Mouse (Mus musculus): ENCODE results near the gene Bckdhb. TPM values are rescaled to one million over a fixed set of nuclear protein-coding genes. Genes with fewer than 3 reads are reported as not detected.

Gene Bckdhb
- polyA plus RNA-seq (2012; rRNA removed), result 5.1 and 5.4 TPM in 2 replicates

DNA sequence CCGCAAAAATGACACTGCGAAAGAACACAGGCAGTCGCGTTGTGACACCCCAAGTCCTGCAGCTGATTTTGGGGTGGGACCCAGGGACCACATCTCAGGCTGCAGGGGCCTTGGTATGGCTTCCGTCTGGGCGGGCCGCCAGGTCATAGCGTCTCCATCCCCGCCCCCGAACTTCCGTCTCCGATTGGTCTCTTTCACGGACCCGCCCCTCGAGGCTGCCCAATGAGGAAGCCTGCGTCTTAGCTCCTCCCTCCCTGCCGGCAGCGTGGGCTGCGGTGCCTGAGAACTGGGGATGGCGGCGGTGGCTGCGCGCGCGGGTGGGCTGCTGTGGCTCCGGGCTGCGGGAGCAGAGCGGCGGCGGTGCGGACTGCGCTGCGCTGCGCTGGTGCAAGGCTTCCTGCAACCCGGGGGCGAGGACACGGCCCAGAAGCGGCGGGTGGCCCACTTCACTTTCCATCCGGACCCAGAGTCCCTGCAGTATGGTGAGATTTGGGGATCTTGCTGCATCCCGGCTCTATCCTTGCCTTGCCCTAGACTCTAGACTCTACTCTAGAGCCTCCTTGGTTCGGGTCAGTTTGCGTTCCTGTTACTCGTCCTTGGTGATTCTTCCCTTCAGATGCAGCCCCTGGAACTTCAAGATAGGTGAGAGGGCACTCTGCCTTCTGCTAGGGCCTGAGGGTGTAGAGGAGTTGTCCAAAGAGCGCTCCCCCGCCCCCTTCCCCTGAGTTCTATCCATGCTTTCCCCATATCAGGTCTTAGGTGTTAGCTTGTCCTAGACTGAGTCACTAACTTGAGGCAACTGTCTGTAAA, at the start of gene Bckdhb:
Bckdhb (plus strand) TSS at position 268 of the 810 bp plus-strand sequence.
- TF ChIP-seq CTCF (IDR thresholded peaks at IDR 0.05; ENCODE audit: extremely low read depth, insufficient read depth, insufficient read length, insufficient replicate concordance), result no peak
- no peak for TF ChIP-seq POLR2A (IDR thresholded peaks at IDR 0.05; ENCODE audit: low read depth, low read length)
- 1% methylated on average over 45 of the region's 46 CpGs for WGBS
- H3K27me3 ChIP-seq (ENCODE audit: control insufficient read depth, insufficient read depth, low read length), result no peaks in the 10 kb centered on the region
- H3K27ac ChIP-seq (ENCODE audit: insufficient read depth, low read length), result no peak within 1 kb of the TSS
- peak; percentile 85 to 92 for DNase-seq (ENCODE audit: low read depth in 1 of 2, low spot score in 2 of 2)
- no peaks in the 10 kb centered on the region for H3K36me3 ChIP-seq (ENCODE audit: control insufficient read depth, insufficient read depth, low read length)
- no peaks in the 10 kb centered on the region; the same call in none of the 2 replicates for H3K4me1 ChIP-seq (ENCODE audit: control insufficient read depth, insufficient read depth, insufficient read length)
- H3K4me3 ChIP-seq (ENCODE audit: extremely low read depth, insufficient read depth, insufficient read length), result peak within 1 kb of the TSS; percentile 87

DNA sequence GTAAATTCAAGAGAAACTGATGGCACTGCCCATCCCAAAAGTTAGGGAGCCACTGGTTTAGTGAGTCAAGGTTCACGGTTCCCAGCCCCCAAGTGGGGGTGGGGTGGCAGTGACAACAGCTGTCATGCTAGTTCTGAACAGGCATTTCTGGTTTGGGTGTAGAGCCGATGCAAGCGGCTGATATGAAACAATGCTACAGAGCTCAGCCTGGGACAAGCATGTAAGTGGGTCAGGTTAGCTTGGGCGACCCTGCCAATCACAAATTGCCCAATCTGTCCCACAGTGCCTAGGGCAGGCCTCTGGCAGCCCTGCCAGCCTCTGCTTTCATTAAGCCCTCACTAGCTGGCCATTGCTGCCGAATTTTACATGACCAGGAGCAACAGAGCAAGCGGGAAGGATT, 42.8 kb upstream of the Bckdhb start:
- Histone ChIP-seq H3K4me3 (ENCODE audit: extremely low read depth, insufficient read depth, insufficient read length) (no peak overlapping the region), H3K27me3 (ENCODE audit: control insufficient read depth, insufficient read depth, low read length) (no peaks in the 10 kb centered on the region)

DNA sequence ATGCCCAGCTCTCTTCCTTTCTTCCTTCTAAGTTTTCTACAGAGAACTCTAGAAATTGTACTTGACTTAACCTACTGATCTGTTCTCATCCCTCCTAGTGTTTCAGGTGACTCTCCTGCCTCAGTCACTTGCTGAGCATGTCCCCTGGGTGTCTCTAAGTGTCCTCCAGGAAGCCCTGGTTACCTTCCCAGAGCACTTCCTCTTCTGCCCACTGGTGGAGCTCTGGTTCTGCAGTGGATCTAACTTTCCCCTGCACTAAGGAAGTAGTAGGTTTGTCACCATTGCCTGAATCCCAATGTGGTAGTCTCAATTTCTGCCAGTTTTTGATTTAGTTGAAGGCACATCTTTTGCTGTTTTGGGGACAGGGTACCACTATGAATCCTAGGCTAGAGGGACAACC, 38.8 kb upstream of the Bckdhb start:
- no peaks in the 10 kb centered on the region for H3K27me3 ChIP-seq (ENCODE audit: control insufficient read depth, insufficient read depth, low read length)
- no peak overlapping the region for H3K27ac ChIP-seq (ENCODE audit: insufficient read depth, low read length)
- no peaks in the 10 kb centered on the region for H3K4me1 ChIP-seq (ENCODE audit: control insufficient read depth, insufficient read depth, insufficient read length)
- no peak overlapping the region for H3K4me3 ChIP-seq (ENCODE audit: extremely low read depth, insufficient read depth, insufficient read length)
- no peaks in the 10 kb centered on the region for H3K36me3 ChIP-seq (ENCODE audit: control insufficient read depth, insufficient read depth, low read length)
- TF ChIP-seq CTCF (IDR thresholded peaks at IDR 0.05; ENCODE audit: extremely low read depth, insufficient read depth, insufficient read length, insufficient replicate concordance) (no peak), POLR2A (IDR thresholded peaks at IDR 0.05; ENCODE audit: low read depth, low read length) (no peak)
- DNase-seq (ENCODE audit: low read depth in 1 of 2, low spot score in 2 of 2), result no peak

More for the DNA sequence above, 42.8 kb upstream of the Bckdhb start:
- 87% methylated on average over 6 of the region's 6 CpGs for WGBS
- TF ChIP-seq CTCF (IDR thresholded peaks at IDR 0.05; ENCODE audit: extremely low read depth, insufficient read depth, insufficient read length, insufficient replicate concordance), result no peak
- no peak for TF ChIP-seq POLR2A (IDR thresholded peaks at IDR 0.05; ENCODE audit: low read depth, low read length)
- H3K4me1 ChIP-seq (ENCODE audit: control insufficient read depth, insufficient read depth, insufficient read length), result no peaks in the 10 kb centered on the region
- H3K27ac ChIP-seq (ENCODE audit: insufficient read depth, low read length), result no peak overlapping the region
- DNase-seq (ENCODE audit: low read depth in 1 of 2, low spot score in 2 of 2), result no peak
- H3K36me3 ChIP-seq (ENCODE audit: control insufficient read depth, insufficient read depth, low read length), result no peaks in the 10 kb centered on the region

DNA sequence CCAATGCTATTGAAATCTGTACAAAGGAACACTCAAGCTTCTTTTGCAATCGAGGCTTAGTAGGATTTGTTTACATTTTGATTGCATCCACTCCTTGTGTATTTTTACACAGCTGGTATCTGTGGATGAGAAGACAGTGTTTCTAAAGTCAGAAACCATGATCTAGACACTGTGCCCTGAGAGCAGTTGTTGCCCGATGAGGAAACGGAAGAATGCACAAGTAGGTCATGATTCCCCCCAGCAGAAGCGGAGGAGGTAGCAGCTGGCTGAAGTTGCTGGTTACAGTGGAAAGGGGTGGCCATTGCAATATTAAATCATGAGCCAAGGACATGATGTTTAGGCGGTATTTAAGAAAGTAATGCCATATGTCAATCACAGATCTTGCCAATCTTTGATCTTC, 36.7 kb upstream of the Bckdhb start:
- WGBS, result 90% methylated on average over 5 of the region's 5 CpGs
- Histone ChIP-seq H3K27me3 (ENCODE audit: control insufficient read depth, insufficient read depth, low read length) (no peaks in the 10 kb centered on the region), H3K4me3 (ENCODE audit: extremely low read depth, insufficient read depth, insufficient read length) (no peak overlapping the region), H3K4me1 (ENCODE audit: control insufficient read depth, insufficient read depth, insufficient read length) (no peaks in the 10 kb centered on the region), H3K27ac (ENCODE audit: insufficient read depth, low read length) (no peak overlapping the region), H3K36me3 (ENCODE audit: control insufficient read depth, insufficient read depth, low read length) (no peaks in the 10 kb centered on the region)
- TF ChIP-seq CTCF (IDR thresholded peaks at IDR 0.05; ENCODE audit: extremely low read depth, insufficient read depth, insufficient read length, insufficient replicate concordance) (no peak), POLR2A (IDR thresholded peaks at IDR 0.05; ENCODE audit: low read depth, low read length) (no peak)
- DNase-seq (ENCODE audit: low read depth in 1 of 2, low spot score in 2 of 2), result no peak

DNA sequence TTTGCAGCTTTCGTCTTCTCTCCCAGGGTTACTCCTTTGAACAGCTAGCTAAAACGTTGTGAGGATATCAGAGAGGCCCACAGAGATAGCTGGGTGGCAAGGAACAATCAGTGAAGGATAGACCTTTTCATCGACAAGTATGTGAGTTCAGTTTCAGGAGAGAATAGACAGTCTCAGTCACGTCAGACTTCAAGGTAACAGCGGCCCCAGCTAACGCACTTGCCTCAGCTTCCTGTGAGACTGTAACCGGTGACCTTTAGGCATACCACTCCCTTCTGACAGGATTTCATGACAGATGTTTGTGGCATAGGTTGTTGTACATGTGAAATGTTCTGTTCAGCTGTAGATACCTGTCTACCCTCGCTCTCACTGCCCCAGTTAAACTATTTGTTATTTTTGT, 31.9 kb upstream of the Bckdhb start:
- 65% methylated on average over 8 of the region's 8 CpGs for WGBS

DNA sequence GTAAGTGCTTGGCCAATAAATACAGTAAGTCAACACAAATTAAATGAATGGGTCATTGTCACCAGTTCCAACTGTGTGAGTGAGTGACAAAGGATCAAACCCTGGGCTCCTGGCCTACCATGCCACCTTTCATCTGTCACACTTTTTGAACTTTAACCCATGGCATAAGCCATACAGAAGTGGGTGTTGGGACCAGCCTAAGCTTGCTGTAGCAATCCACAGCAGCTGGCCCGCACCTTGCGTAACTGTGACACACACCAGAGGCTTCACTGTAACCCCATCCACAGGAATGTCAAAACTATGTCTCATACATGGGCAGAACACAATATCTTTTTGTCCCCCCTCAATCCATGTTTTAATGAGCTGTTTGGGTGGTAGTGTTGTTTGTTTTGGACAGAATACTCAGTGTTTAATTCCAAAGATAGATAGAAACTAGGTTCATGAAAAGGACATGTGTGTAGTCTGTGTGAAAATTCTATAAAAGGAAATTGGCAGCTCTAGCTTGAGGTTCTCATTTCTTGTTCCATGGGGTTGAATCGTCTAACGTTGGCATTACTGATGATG, 31.1 kb upstream of the Bckdhb start:
- no peaks in the 10 kb centered on the region for H3K4me1 ChIP-seq (ENCODE audit: control insufficient read depth, insufficient read depth, insufficient read length)
- no peak for DNase-seq (ENCODE audit: low read depth in 1 of 2, low spot score in 2 of 2)
- TF ChIP-seq CTCF (IDR thresholded peaks at IDR 0.05; ENCODE audit: extremely low read depth, insufficient read depth, insufficient read length, insufficient replicate concordance) (no peak), POLR2A (IDR thresholded peaks at IDR 0.05; ENCODE audit: low read depth, low read length) (no peak)
- WGBS, result 51% methylated on average over 4 of the region's 4 CpGs
- H3K36me3 ChIP-seq (ENCODE audit: control insufficient read depth, insufficient read depth, low read length), result no peaks in the 10 kb centered on the region
- no peak overlapping the region for H3K4me3 ChIP-seq (ENCODE audit: extremely low read depth, insufficient read depth, insufficient read length)
- no peaks in the 10 kb centered on the region for H3K27me3 ChIP-seq (ENCODE audit: control insufficient read depth, insufficient read depth, low read length)
- H3K27ac ChIP-seq (ENCODE audit: insufficient read depth, low read length), result no peak overlapping the region

More for the DNA sequence above, 31.9 kb upstream of the Bckdhb start:
- DNase-seq (ENCODE audit: low read depth in 1 of 2, low spot score in 2 of 2), result no peak
- TF ChIP-seq POLR2A (IDR thresholded peaks at IDR 0.05; ENCODE audit: low read depth, low read length) (no peak), CTCF (IDR thresholded peaks at IDR 0.05; ENCODE audit: extremely low read depth, insufficient read depth, insufficient read length, insufficient replicate concordance) (no peak)
- Histone ChIP-seq H3K27ac (ENCODE audit: insufficient read depth, low read length) (no peak overlapping the region), H3K27me3 (ENCODE audit: control insufficient read depth, insufficient read depth, low read length) (no peaks in the 10 kb centered on the region), H3K4me3 (ENCODE audit: extremely low read depth, insufficient read depth, insufficient read length) (no peak overlapping the region), H3K4me1 (ENCODE audit: control insufficient read depth, insufficient read depth, insufficient read length) (no peaks in the 10 kb centered on the region), H3K36me3 (ENCODE audit: control insufficient read depth, insufficient read depth, low read length) (no peaks in the 10 kb centered on the region)

DNA sequence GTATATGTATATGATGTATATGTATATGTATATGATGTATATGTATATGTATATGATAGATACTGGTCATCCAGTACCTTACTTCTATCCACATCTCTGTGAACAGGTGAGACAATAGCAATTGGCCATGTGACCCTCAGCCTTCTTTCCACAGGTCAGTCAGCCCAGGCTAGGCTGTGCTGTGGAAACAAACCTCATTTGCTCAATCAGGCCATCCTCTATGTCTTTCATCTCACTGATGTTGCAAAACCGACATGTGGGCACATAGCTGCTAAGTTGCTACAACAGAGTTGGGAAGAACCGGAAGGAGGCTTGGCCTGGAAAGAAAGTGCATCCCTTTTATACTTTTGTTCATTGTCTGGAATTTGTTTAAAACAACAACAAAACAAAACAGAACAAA, 22.9 kb upstream of the Bckdhb start:
- Histone ChIP-seq H3K36me3 (ENCODE audit: control insufficient read depth, insufficient read depth, low read length) (no peaks in the 10 kb centered on the region), H3K4me3 (ENCODE audit: extremely low read depth, insufficient read depth, insufficient read length) (no peak overlapping the region), H3K27me3 (ENCODE audit: control insufficient read depth, insufficient read depth, low read length) (no peaks in the 10 kb centered on the region), H3K4me1 (ENCODE audit: control insufficient read depth, insufficient read depth, insufficient read length) (no peaks in the 10 kb centered on the region), H3K27ac (ENCODE audit: insufficient read depth, low read length) (no peak overlapping the region)
- no peak for DNase-seq (ENCODE audit: low read depth in 1 of 2, low spot score in 2 of 2)
- WGBS, result 94% methylated on average over 2 of the region's 2 CpGs
- no peak for TF ChIP-seq CTCF (IDR thresholded peaks at IDR 0.05; ENCODE audit: extremely low read depth, insufficient read depth, insufficient read length, insufficient replicate concordance)
- TF ChIP-seq POLR2A (IDR thresholded peaks at IDR 0.05; ENCODE audit: low read depth, low read length), result no peak

All from spleen, adult 2 months (tissue).